Mouse (Mus musculus) lung, embryonic 15.5 days (tissue): Measurements from ENCODE around the gene Nfic. TPM values are rescaled to one million over a fixed set of nuclear protein-coding genes. Genes with fewer than 3 reads are reported as not detected.

Experiments
- ATAC-seq: fragments of 200-750 bp; cut with Nextera tagmentation; 2 replicates; pipeline ENCODE4 v1.8.0; 2017; ENCODE audit warnings: moderate number of reproducible peaks, borderline replicate concordance; ENCODE audit not compliant: low FRiP score, low TSS enrichment; ENCODE audit errors: extremely low read depth
- H3K27ac ChIP-seq: fragments of 300-500 bp; sonication (generic); 2 replicates; pipeline ENCODE4 v1.5.1; 2015; ENCODE audit warnings: moderate library complexity, mild to moderate bottlenecking, inconsistent platforms
- H3K27me3 ChIP-seq: fragments of 300-500 bp; sonication (generic); 2 replicates; pipeline ENCODE4 v1.6.1; 2015; ENCODE audit warnings: inconsistent platforms
- H3K36me3 ChIP-seq: fragments of 300-500 bp; sonication (generic); 2 replicates; pipeline ENCODE4 v1.6.1; 2015; ENCODE audit warnings: inconsistent platforms
- H3K4me1 ChIP-seq: fragments of 300-500 bp; sonication (generic); 2 replicates; pipeline ENCODE4 v1.6.1; 2015; ENCODE audit warnings: inconsistent platforms
- H3K4me2 ChIP-seq: fragments of 300-500 bp; sonication (generic); 2 replicates; pipeline ENCODE4 v1.6.1; 2015; ENCODE audit warnings: inconsistent platforms, mild to moderate bottlenecking, moderate library complexity
- H3K4me3 ChIP-seq: fragments of 300-500 bp; sonication (generic); 2 replicates; pipeline ENCODE4 v1.5.1; 2015; ENCODE audit warnings: mild to moderate bottlenecking, inconsistent platforms
- H3K9ac ChIP-seq: fragments of 300-500 bp; sonication (generic); 2 replicates; pipeline ENCODE4 v1.6.1; 2015; ENCODE audit warnings: inconsistent platforms
- H3K9me3 ChIP-seq: fragments of 300-500 bp; sonication (generic); 2 replicates; pipeline ENCODE4 v1.6.1; 2016; ENCODE audit warnings: inconsistent platforms
- WGBS: fragments of 180-500 bp; shearing (Covaris S2); methylation state at CpG from one replicate; pipeline ENCODE4 v1.1.7; 2015; 5-methylcytosine and 5-hydroxymethylcytosine counted together
- polyA plus RNA-seq: library from polyadenylated mRNA; unstranded; fragments of >200 nt; fragmentation: Nextera tagmentation; extraction: Ambion mirVana; gene quantifications from 2 replicates; pipeline ENCODE4 v1.2.1, GENCODE M21; 2015

The Nfic gene
- polyA plus RNA-seq, 1 experiment from 2014 or later, result 86.0 TPM

GRCm38 (mm10) chr10:81495151-81495550 is 39.7 kb upstream of the Nfic start:
- Histone ChIP-seq H3K4me2 (peak overlapping the region; percentile 92), H3K4me1 (peaks cover 26% of the 10 kb centered on the region), H3K4me3 (peak overlapping the region; percentile 99), H3K27ac (no peak overlapping the region), H3K9ac (peak overlapping the region; percentile 94), H3K27me3 (no peaks in the 10 kb centered on the region), H3K9me3 (no peaks in the 10 kb centered on the region), H3K36me3 (peaks cover 34% of the 10 kb centered on the region)
- 53% methylated on average over 6 of the region's 6 CpGs for WGBS
- no peak for ATAC-seq

GRCm38 (mm10) chr10:81494260-81495041 is 39.0 kb upstream of the Nfic start:
- H3K36me3 ChIP-seq, result peaks cover 41% of the 10 kb centered on the region
- no peaks in the 10 kb centered on the region for H3K27me3 ChIP-seq
- no peak for ATAC-seq
- WGBS, result 84% methylated on average over 11 of the region's 11 CpGs
- peaks cover 26% of the 10 kb centered on the region for H3K4me1 ChIP-seq
- H3K27ac ChIP-seq, result no peak overlapping the region
- H3K4me2 ChIP-seq, result peak overlapping the region; percentile 92
- no peaks in the 10 kb centered on the region for H3K9me3 ChIP-seq
- peak overlapping the region; percentile 94; the same call in 1 of the 2 replicates for H3K9ac ChIP-seq
- peak overlapping the region; percentile 99; the same call in 1 of the 2 replicates for H3K4me3 ChIP-seq

- peaks cover 48% of the 10 kb centered on the region for H3K36me3 ChIP-seq
- H3K9me3 ChIP-seq, result no peaks in the 10 kb centered on the region
- no peaks in the 10 kb centered on the region for H3K27me3 ChIP-seq
- 79% methylated on average over 8 of the region's 8 CpGs for whole genome bisulfite sequencing
- no peak overlapping the region for H3K4me3 ChIP-seq
- no peak overlapping the region for H3K9ac ChIP-seq
- no peak overlapping the region for H3K27ac ChIP-seq
- peaks cover 20% of the 10 kb centered on the region for H3K4me1 ChIP-seq
- H3K4me2 ChIP-seq, result no peak overlapping the region
- no peak for ATAC-seq
These were observed 38.3 kb upstream of the Nfic start for GRCm38 (mm10) chr10:81493601-81494220.

GRCm38 (mm10) chr10:81492606-81493240 is 37.3 kb upstream of the Nfic start:
- WGBS, result 87% methylated on average over 11 of the region's 11 CpGs
- Histone ChIP-seq H3K4me2 (no peak overlapping the region), H3K9me3 (no peaks in the 10 kb centered on the region), H3K4me3 (no peak overlapping the region), H3K4me1 (peaks cover 20% of the 10 kb centered on the region), H3K9ac (no peak overlapping the region), H3K27me3 (no peaks in the 10 kb centered on the region), H3K36me3 (peaks cover 58% of the 10 kb centered on the region), H3K27ac (no peak overlapping the region)
- no peak for ATAC-seq

- Histone ChIP-seq H3K4me2 (no peak overlapping the region), H3K9ac (no peak overlapping the region), H3K27ac (no peak overlapping the region), H3K36me3 (peaks cover 70% of the 10 kb centered on the region), H3K4me3 (no peak overlapping the region), H3K9me3 (no peaks in the 10 kb centered on the region), H3K4me1 (peaks cover 14% of the 10 kb centered on the region), H3K27me3 (no peaks in the 10 kb centered on the region)
- no peak for ATAC-seq
- WGBS, result 90% methylated on average over 9 of the region's 9 CpGs
These were observed 35.6 kb upstream of the Nfic start for GRCm38 (mm10) chr10:81491018-81491417.

- no peak overlapping the region for H3K4me2 ChIP-seq
- 77% methylated on average over 14 of the region's 14 CpGs for WGBS
- no peak overlapping the region for H3K4me3 ChIP-seq
- no peak for ATAC-seq
- no peak overlapping the region for H3K27ac ChIP-seq
- H3K9ac ChIP-seq, result no peak overlapping the region
- no peaks in the 10 kb centered on the region for H3K27me3 ChIP-seq
- no peaks in the 10 kb centered on the region for H3K9me3 ChIP-seq
- peaks cover 70% of the 10 kb centered on the region for H3K36me3 ChIP-seq
- peaks cover 7% of the 10 kb centered on the region for H3K4me1 ChIP-seq
These were observed 34.5 kb upstream of the Nfic start for GRCm38 (mm10) chr10:81489941-81490340.

- Histone ChIP-seq H3K9ac (no peak overlapping the region), H3K4me1 (no peaks in the 10 kb centered on the region), H3K27me3 (no peaks in the 10 kb centered on the region), H3K4me2 (no peak overlapping the region), H3K27ac (no peak overlapping the region), H3K9me3 (no peaks in the 10 kb centered on the region), H3K36me3 (peaks cover 65% of the 10 kb centered on the region), H3K4me3 (no peak overlapping the region)
- ATAC-seq, result no peak
- WGBS, result 76% methylated on average over 11 of the region's 11 CpGs
These were observed 32.6 kb upstream of the Nfic start for GRCm38 (mm10) chr10:81488081-81488480.

GRCm38 (mm10) chr10:81486496-81486895 is 31.1 kb upstream of the Nfic start:
- WGBS, result 84% methylated on average over 10 of the region's 10 CpGs
- ATAC-seq, result no peak
- peaks cover 7% of the 10 kb centered on the region; the same call in 1 of the 2 replicates for H3K4me1 ChIP-seq
- no peaks in the 10 kb centered on the region for H3K9me3 ChIP-seq
- H3K27me3 ChIP-seq, result peaks cover 10% of the 10 kb centered on the region
- no peak overlapping the region for H3K9ac ChIP-seq
- H3K36me3 ChIP-seq, result peaks cover 50% of the 10 kb centered on the region
- H3K4me3 ChIP-seq, result no peak overlapping the region
- no peak overlapping the region for H3K4me2 ChIP-seq
- no peak overlapping the region for H3K27ac ChIP-seq

GRCm38 (mm10) chr10:81485479-81486018 is 30.1 kb upstream of the Nfic start:
- H3K9me3 ChIP-seq, result no peaks in the 10 kb centered on the region
- peaks cover 7% of the 10 kb centered on the region; the same call in 1 of the 2 replicates for H3K4me1 ChIP-seq
- ATAC-seq, result no peak
- peaks cover 40% of the 10 kb centered on the region for H3K36me3 ChIP-seq
- 60% methylated on average over 7 of the region's 7 CpGs for WGBS
- H3K4me3 ChIP-seq, result no peak overlapping the region
- H3K9ac ChIP-seq, result no peak overlapping the region
- H3K27me3 ChIP-seq, result peaks cover 19% of the 10 kb centered on the region
- H3K27ac ChIP-seq, result no peak overlapping the region
- no peak overlapping the region for H3K4me2 ChIP-seq

- no peak overlapping the region for H3K27ac ChIP-seq
- 19% methylated on average over 2 of the region's 2 CpGs for WGBS
- peaks cover 24% of the 10 kb centered on the region for H3K27me3 ChIP-seq
- H3K4me1 ChIP-seq, result peaks cover 7% of the 10 kb centered on the region; the same call in 1 of the 2 replicates
- no peak for ATAC-seq
- no peak overlapping the region for H3K9ac ChIP-seq
- peaks cover 35% of the 10 kb centered on the region for H3K36me3 ChIP-seq
- no peak overlapping the region for H3K4me3 ChIP-seq
- H3K9me3 ChIP-seq, result no peaks in the 10 kb centered on the region
- H3K4me2 ChIP-seq, result no peak overlapping the region
These were observed 29.6 kb upstream of the Nfic start for GRCm38 (mm10) chr10:81485060-81485449.

- H3K36me3 ChIP-seq, result peaks cover 30% of the 10 kb centered on the region
- H3K4me2 ChIP-seq, result no peak overlapping the region
- ATAC-seq, result no peak
- peaks cover 7% of the 10 kb centered on the region; the same call in 1 of the 2 replicates for H3K4me1 ChIP-seq
- H3K27ac ChIP-seq, result no peak overlapping the region
- H3K9ac ChIP-seq, result no peak overlapping the region
- peaks cover 26% of the 10 kb centered on the region for H3K27me3 ChIP-seq
- H3K9me3 ChIP-seq, result no peaks in the 10 kb centered on the region
- 53% methylated on average over 6 of the region's 6 CpGs for WGBS
- H3K4me3 ChIP-seq, result no peak overlapping the region
These were observed 29.1 kb upstream of the Nfic start for GRCm38 (mm10) chr10:81484441-81485059.
